Mouse (Mus musculus) lung, postnatal 0 days (tissue): ENCODE results near the gene Atp12a.

Source experiments
- CTCF ChIP-seq: IDR thresholded peaks from 2 replicates; pipeline ENCODE4 v1.5.1; 2016; ENCODE audit warnings: antibody characterized with exemption, mild to moderate bottlenecking
- EP300 ChIP-seq: IDR thresholded peaks from 2 replicates; pipeline ENCODE4 v1.6.1; 2016; ENCODE audit warnings: antibody characterized with exemption, mild to moderate bottlenecking, control low read depth

GRCm38 (mm10) chr14:56358422-56358821 lies 6.4 kb upstream of the Atp12a start:
- TF ChIP-seq CTCF (no peak), EP300 (no peak)
